Mouse (Mus musculus) liver, postnatal 0 days (tissue): ENCODE results near the gene Ggt5.

Source experiments
- CTCF ChIP-seq: sonication (generic); IDR thresholded peaks from 2 replicates; pipeline ENCODE4 v1.5.1; 2016; ENCODE audit warnings: antibody characterized with exemption, low read depth
- EP300 ChIP-seq: IDR thresholded peaks from 2 replicates; pipeline ENCODE4 v1.6.1; 2016; ENCODE audit warnings: antibody characterized with exemption, low read depth, mild to moderate bottlenecking

GRCm38 (mm10) chr10:75666451-75667030 is 77.4 kb downstream of the Ggt5 start:
- TF ChIP-seq CTCF, result no peak
- TF ChIP-seq EP300, result no peak
